Mouse (Mus musculus) E14TG2a.4 (cell line): ENCODE measurements around the gene Abhd17c.

Experiments used
- H3K27me3 ChIP-seq: 2 replicates; pipeline ENCODE4 v1.6.1; 2014; ENCODE audit warnings: low read length, control low read depth; ENCODE audit not compliant: insufficient read depth
- H3K36me3 ChIP-seq: 2 replicates; pipeline ENCODE4 v1.6.1; 2014; ENCODE audit warnings: low read length, control low read depth; ENCODE audit not compliant: insufficient read depth
- H3K4me1 ChIP-seq: replicated peaks from 2 replicates; pipeline ENCODE4 v1.6.1; 2014; ENCODE audit warnings: low read depth, low read length, control low read depth
- H3K4me3 ChIP-seq: replicated peaks from 2 replicates; pipeline ENCODE4 v1.5.1; 2014; ENCODE audit warnings: mild to moderate bottlenecking, low read length
- H3K9me3 ChIP-seq: 2 replicates; pipeline ENCODE4 v1.6.1; 2014; ENCODE audit warnings: low read length, control low read depth
- CTCF ChIP-seq: conservative IDR thresholded peaks from 2 replicates; pipeline ENCODE4 v1.5.1; 2014; ENCODE audit warnings: low read length
- NANOG ChIP-seq: IDR thresholded peaks from 2 replicates; pipeline ENCODE4 v1.6.1; 2014; ENCODE audit warnings: borderline replicate concordance, low read length, mixed read lengths
- POU5F1 ChIP-seq: IDR thresholded peaks from 2 replicates; pipeline ENCODE4 v1.6.1; 2014; ENCODE audit warnings: low read length, borderline replicate concordance

The Abhd17c gene

GRCm38 (mm10) chr7:84116621-84117542 is 34.8 kb downstream of the Abhd17c start:
- TF ChIP-seq CTCF (no peak), POU5F1 (no peak), NANOG (no peak)
- H3K4me3 ChIP-seq, result no peak overlapping the region
- H3K9me3 ChIP-seq, result no peaks in the 10 kb centered on the region
- peaks cover 65% of the 10 kb centered on the region for H3K36me3 ChIP-seq
- H3K4me1 ChIP-seq, result peaks cover 28% of the 10 kb centered on the region
- no peaks in the 10 kb centered on the region for H3K27me3 ChIP-seq

- Histone ChIP-seq H3K9me3 (no peaks in the 10 kb centered on the region), H3K36me3 (peaks cover 78% of the 10 kb centered on the region), H3K27me3 (no peaks in the 10 kb centered on the region), H3K4me3 (no peak overlapping the region), H3K4me1 (peaks cover 15% of the 10 kb centered on the region)
- TF ChIP-seq NANOG (no peak), CTCF (no peak), POU5F1 (no peak)
Observed at GRCm38 (mm10) chr7:84115385-84115784, 36.3 kb downstream of the Abhd17c start.

- TF ChIP-seq CTCF (no peak), POU5F1 (no peak), NANOG (no peak)
- Histone ChIP-seq H3K4me3 (no peak overlapping the region), H3K27me3 (no peaks in the 10 kb centered on the region), H3K9me3 (no peaks in the 10 kb centered on the region), H3K36me3 (peaks cover 84% of the 10 kb centered on the region), H3K4me1 (peaks cover 9% of the 10 kb centered on the region)
Observed at GRCm38 (mm10) chr7:84114775-84115174, 36.9 kb downstream of the Abhd17c start.

- no peak for TF ChIP-seq POU5F1
- no peak for TF ChIP-seq NANOG
- TF ChIP-seq CTCF, result no peak
- H3K4me1 ChIP-seq, result no peaks in the 10 kb centered on the region; the same call in 1 of the 2 replicates
- no peak overlapping the region for H3K4me3 ChIP-seq
- H3K36me3 ChIP-seq, result peaks cover 94% of the 10 kb centered on the region
- no peaks in the 10 kb centered on the region for H3K9me3 ChIP-seq
- H3K27me3 ChIP-seq, result no peaks in the 10 kb centered on the region
Observed at GRCm38 (mm10) chr7:84113035-84113390, 38.7 kb downstream of the Abhd17c start.

GRCm38 (mm10) chr7:84112351-84113034 is 39.2 kb downstream of the Abhd17c start:
- Histone ChIP-seq H3K9me3 (no peaks in the 10 kb centered on the region), H3K4me1 (no peaks in the 10 kb centered on the region; the same call in 1 of the 2 replicates), H3K36me3 (peaks cover 95% of the 10 kb centered on the region), H3K27me3 (no peaks in the 10 kb centered on the region), H3K4me3 (no peak overlapping the region)
- TF ChIP-seq CTCF (no peak), NANOG (no peak)

GRCm38 (mm10) chr7:84111716-84112350 is 39.9 kb downstream of the Abhd17c start:
- H3K4me3 ChIP-seq, result no peak overlapping the region
- no peaks in the 10 kb centered on the region; the same call in 1 of the 2 replicates for H3K4me1 ChIP-seq
- no peaks in the 10 kb centered on the region for H3K9me3 ChIP-seq
- no peaks in the 10 kb centered on the region for H3K27me3 ChIP-seq
- H3K36me3 ChIP-seq, result peaks cover 91% of the 10 kb centered on the region
- TF ChIP-seq POU5F1 (no peak), NANOG (no peak), CTCF (no peak)

GRCm38 (mm10) chr7:84106942-84107341 is 44.8 kb downstream of the Abhd17c start:
- H3K36me3 ChIP-seq, result peaks cover 43% of the 10 kb centered on the region
- no peak overlapping the region for H3K4me3 ChIP-seq
- TF ChIP-seq POU5F1, result no peak
- TF ChIP-seq CTCF, result no peak
- TF ChIP-seq NANOG, result no peak
- H3K27me3 ChIP-seq, result no peaks in the 10 kb centered on the region
- no peaks in the 10 kb centered on the region; the same call in 1 of the 2 replicates for H3K4me1 ChIP-seq
- H3K9me3 ChIP-seq, result no peaks in the 10 kb centered on the region

GRCm38 (mm10) chr7:84102589-84102988 is 49.1 kb downstream of the Abhd17c start:
- no peaks in the 10 kb centered on the region for H3K27me3 ChIP-seq
- H3K4me1 ChIP-seq, result peaks cover 19% of the 10 kb centered on the region
- H3K4me3 ChIP-seq, result no peak overlapping the region
- peaks cover 4% of the 10 kb centered on the region; the same call in 1 of the 2 replicates for H3K36me3 ChIP-seq
- TF ChIP-seq NANOG (no peak), CTCF (no peak), POU5F1 (no peak)
- H3K9me3 ChIP-seq, result no peaks in the 10 kb centered on the region
